Mouse (Mus musculus): ENCODE measurements around the gene Itgb6. TPM values are rescaled to one million over a fixed set of nuclear protein-coding genes. Genes with fewer than 3 reads are reported as not detected.

Gene Itgb6
- polyA plus RNA-seq, 1 experiment: 11.7 TPM

DNA sequence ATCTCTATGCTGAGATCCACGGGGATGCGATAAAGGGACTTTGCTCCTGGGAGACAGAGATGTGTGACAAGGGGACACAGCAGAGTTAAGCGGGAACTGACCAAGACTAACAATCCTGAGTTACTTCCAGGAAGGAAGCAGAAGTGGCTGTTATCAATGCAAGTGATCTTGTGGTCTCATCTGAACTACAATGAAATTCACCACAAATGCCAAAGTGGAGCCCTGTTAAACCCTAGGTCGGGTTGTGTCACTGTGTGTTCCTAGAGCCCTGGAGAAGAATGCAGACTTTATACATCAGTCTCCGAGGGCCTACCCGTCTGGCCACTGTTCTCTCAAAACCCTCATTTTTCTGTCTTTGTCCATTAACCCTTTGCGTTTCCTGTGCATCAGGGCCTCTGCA is 8.0 kb downstream of the Itgb6 start:
- H3K27ac ChIP-seq (ENCODE audit: insufficient read depth, low read depth, low read length): no peak overlapping the region
- peaks cover 4% of the 10 kb centered on the region; the same call in 1 of the 2 replicates for H3K4me1 ChIP-seq (ENCODE audit: control insufficient read depth, insufficient read depth, insufficient read length, low read length)
- H3K27me3 ChIP-seq (ENCODE audit: control insufficient read depth, insufficient read depth, low read length): no peaks in the 10 kb centered on the region
- TF ChIP-seq POLR2A (IDR thresholded peaks at IDR 0.05; ENCODE audit: low read depth, low read length) (no peak), CTCF (IDR thresholded peaks at IDR 0.05; ENCODE audit: extremely low read depth, insufficient read length, insufficient replicate concordance, low read depth, low read length) (no peak)
- H3K36me3 ChIP-seq (ENCODE audit: control insufficient read depth, insufficient read depth, low read length): no peaks in the 10 kb centered on the region
- H3K4me3 ChIP-seq (ENCODE audit: low read depth, low read length): no peak overlapping the region
- 58% methylated on average over 7 of the region's 7 CpGs for WGBS

DNA sequence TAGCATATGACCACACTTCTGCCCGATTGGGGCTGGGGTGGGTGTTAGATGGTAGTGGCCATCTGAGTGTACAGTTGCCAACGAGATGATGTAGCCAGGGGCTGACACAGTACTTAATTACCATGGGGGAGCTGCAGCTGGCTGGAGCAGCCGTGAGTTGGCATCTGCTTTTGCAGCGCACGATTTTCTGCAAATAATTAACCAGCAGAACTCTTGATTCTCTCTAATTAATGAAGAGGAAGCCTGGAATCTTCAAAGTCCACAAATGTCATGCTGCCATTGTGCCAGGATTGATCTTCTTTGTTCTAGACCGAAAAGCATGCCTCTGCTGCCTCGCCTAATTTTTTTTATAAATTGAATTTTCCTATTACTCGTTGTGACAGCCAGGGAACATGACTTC is 8.6 kb downstream of the Itgb6 start:
- H3K27ac ChIP-seq (ENCODE audit: insufficient read depth, low read depth, low read length): no peak overlapping the region
- no peak overlapping the region for H3K4me3 ChIP-seq (ENCODE audit: low read depth, low read length)
- peaks cover 4% of the 10 kb centered on the region; the same call in 1 of the 2 replicates for H3K4me1 ChIP-seq (ENCODE audit: control insufficient read depth, insufficient read depth, insufficient read length, low read length)
- no peaks in the 10 kb centered on the region for H3K27me3 ChIP-seq (ENCODE audit: control insufficient read depth, insufficient read depth, low read length)
- H3K36me3 ChIP-seq (ENCODE audit: control insufficient read depth, insufficient read depth, low read length): no peaks in the 10 kb centered on the region
- TF ChIP-seq POLR2A (IDR thresholded peaks at IDR 0.05; ENCODE audit: low read depth, low read length) (no peak), CTCF (IDR thresholded peaks at IDR 0.05; ENCODE audit: extremely low read depth, insufficient read length, insufficient replicate concordance, low read depth, low read length) (no peak)
- 24% methylated on average over 8 of the region's 8 CpGs for WGBS

GRCm38 (mm10) chr2:60712891-60713290 is 9.6 kb downstream of the Itgb6 start:
- Histone ChIP-seq H3K4me3 (ENCODE audit: low read depth, low read length) (no peak overlapping the region), H3K4me1 (ENCODE audit: control insufficient read depth, insufficient read depth, insufficient read length, low read length) (peaks cover 4% of the 10 kb centered on the region; the same call in 1 of the 2 replicates), H3K27ac (ENCODE audit: insufficient read depth, low read depth, low read length) (no peak overlapping the region), H3K36me3 (ENCODE audit: control insufficient read depth, insufficient read depth, low read length) (no peaks in the 10 kb centered on the region), H3K27me3 (ENCODE audit: control insufficient read depth, insufficient read depth, low read length) (no peaks in the 10 kb centered on the region)
- no peak for TF ChIP-seq CTCF (IDR thresholded peaks at IDR 0.05; ENCODE audit: extremely low read depth, insufficient read length, insufficient replicate concordance, low read depth, low read length)
- no peak for TF ChIP-seq POLR2A (IDR thresholded peaks at IDR 0.05; ENCODE audit: low read depth, low read length)
- WGBS: 93% methylated on average over 5 of the region's 5 CpGs

DNA sequence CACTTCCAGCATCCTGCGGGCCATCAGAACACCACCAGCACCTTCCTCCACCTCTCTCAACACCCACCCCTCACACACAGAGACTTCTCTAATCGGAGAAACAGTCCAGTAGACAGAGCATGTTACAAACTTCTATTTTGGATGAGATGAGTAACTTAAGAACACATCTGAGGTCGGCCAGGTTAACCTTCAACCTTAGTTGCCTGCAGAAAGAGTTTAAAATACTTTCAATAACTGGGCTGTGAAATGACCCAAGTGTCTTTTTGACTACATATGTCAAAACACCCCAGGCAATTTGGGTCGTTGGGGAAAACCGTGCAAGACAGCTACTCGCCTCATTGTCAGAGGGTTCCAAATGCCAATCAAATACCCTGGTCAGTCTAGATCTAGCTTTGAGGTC is 10.0 kb downstream of the Itgb6 start:
- TF ChIP-seq POLR2A (IDR thresholded peaks at IDR 0.05; ENCODE audit: low read depth, low read length) (no peak), CTCF (IDR thresholded peaks at IDR 0.05; ENCODE audit: extremely low read depth, insufficient read length, insufficient replicate concordance, low read depth, low read length) (no peak)
- 86% methylated on average over 6 of the region's 6 CpGs for WGBS
- Histone ChIP-seq H3K27ac (ENCODE audit: insufficient read depth, low read depth, low read length) (no peak overlapping the region), H3K4me1 (ENCODE audit: control insufficient read depth, insufficient read depth, insufficient read length, low read length) (peaks cover 4% of the 10 kb centered on the region; the same call in 1 of the 2 replicates), H3K36me3 (ENCODE audit: control insufficient read depth, insufficient read depth, low read length) (no peaks in the 10 kb centered on the region), H3K4me3 (ENCODE audit: low read depth, low read length) (no peak overlapping the region), H3K27me3 (ENCODE audit: control insufficient read depth, insufficient read depth, low read length) (no peaks in the 10 kb centered on the region)

GRCm38 (mm10) chr2:60711098-60711880 is 11.2 kb downstream of the Itgb6 start:
- Histone ChIP-seq H3K4me3 (ENCODE audit: low read depth, low read length) (no peak overlapping the region), H3K27ac (ENCODE audit: insufficient read depth, low read depth, low read length) (no peak overlapping the region), H3K4me1 (ENCODE audit: control insufficient read depth, insufficient read depth, insufficient read length, low read length) (peaks cover 4% of the 10 kb centered on the region; the same call in 1 of the 2 replicates), H3K27me3 (ENCODE audit: control insufficient read depth, insufficient read depth, low read length) (no peaks in the 10 kb centered on the region), H3K36me3 (ENCODE audit: control insufficient read depth, insufficient read depth, low read length) (no peaks in the 10 kb centered on the region)
- no peak for TF ChIP-seq POLR2A (IDR thresholded peaks at IDR 0.05; ENCODE audit: low read depth, low read length)
- TF ChIP-seq CTCF (IDR thresholded peaks at IDR 0.05; ENCODE audit: extremely low read depth, insufficient read length, insufficient replicate concordance, low read depth, low read length): no peak
- WGBS: 79% methylated on average over 7 of the region's 7 CpGs

DNA sequence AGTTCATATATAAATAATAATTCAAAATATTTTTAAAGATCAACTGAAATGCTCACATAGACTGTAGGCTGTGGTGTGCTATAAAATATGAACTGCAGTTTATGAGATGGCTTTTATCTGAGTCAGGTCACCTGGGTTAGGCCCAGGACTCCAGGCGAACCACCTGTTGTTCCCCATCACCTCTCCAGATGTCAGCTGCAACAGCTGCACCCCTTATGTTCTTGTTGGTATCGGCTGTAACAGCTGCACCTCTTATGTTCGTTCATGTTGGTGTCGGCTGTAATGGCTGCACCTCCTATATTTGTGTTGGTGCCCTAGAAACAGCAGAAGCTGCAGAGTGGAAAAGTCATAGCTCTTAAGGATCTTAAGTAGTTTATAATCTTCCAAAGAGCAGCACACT is 12.1 kb downstream of the Itgb6 start:
- TF ChIP-seq CTCF (IDR thresholded peaks at IDR 0.05; ENCODE audit: extremely low read depth, insufficient read length, insufficient replicate concordance, low read depth, low read length): no peak
- TF ChIP-seq POLR2A (IDR thresholded peaks at IDR 0.05; ENCODE audit: low read depth, low read length): no peak
- no peaks in the 10 kb centered on the region for H3K36me3 ChIP-seq (ENCODE audit: control insufficient read depth, insufficient read depth, low read length)
- 61% methylated on average over 4 of the region's 4 CpGs for WGBS
- peaks cover 4% of the 10 kb centered on the region; the same call in 1 of the 2 replicates for H3K4me1 ChIP-seq (ENCODE audit: control insufficient read depth, insufficient read depth, insufficient read length, low read length)
- no peak overlapping the region for H3K27ac ChIP-seq (ENCODE audit: insufficient read depth, low read depth, low read length)
- no peaks in the 10 kb centered on the region for H3K27me3 ChIP-seq (ENCODE audit: control insufficient read depth, insufficient read depth, low read length)
- no peak overlapping the region for H3K4me3 ChIP-seq (ENCODE audit: low read depth, low read length)

DNA sequence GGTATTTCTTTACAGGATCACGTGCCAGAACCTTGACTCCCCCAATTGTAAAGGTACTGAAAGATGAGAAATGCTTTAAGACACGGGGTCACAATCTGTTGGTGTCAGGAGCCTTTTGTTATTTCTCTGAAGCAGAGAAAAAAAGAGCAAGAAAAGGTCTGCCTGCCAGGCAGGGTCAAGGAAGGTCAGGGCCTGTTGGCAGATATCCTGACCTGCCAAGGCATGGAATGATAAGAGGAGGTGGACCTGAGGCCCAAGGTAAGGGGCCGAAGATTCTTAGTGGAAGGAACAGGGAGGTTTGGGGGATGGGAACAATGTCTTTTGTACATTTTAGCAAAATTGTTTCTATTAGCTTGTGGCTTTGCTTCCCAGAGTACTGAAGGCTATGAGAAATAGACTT is 13.8 kb downstream of the Itgb6 start:
- TF ChIP-seq POLR2A (IDR thresholded peaks at IDR 0.05; ENCODE audit: low read depth, low read length): no peak
- Histone ChIP-seq H3K4me3 (ENCODE audit: low read depth, low read length) (no peak overlapping the region), H3K36me3 (ENCODE audit: control insufficient read depth, insufficient read depth, low read length) (no peaks in the 10 kb centered on the region), H3K4me1 (ENCODE audit: control insufficient read depth, insufficient read depth, insufficient read length, low read length) (peaks cover 4% of the 10 kb centered on the region; the same call in 1 of the 2 replicates), H3K27ac (ENCODE audit: insufficient read depth, low read depth, low read length) (no peak overlapping the region), H3K27me3 (ENCODE audit: control insufficient read depth, insufficient read depth, low read length) (no peaks in the 10 kb centered on the region)
- 70% methylated on average over 3 of the region's 3 CpGs for WGBS

Measured in small intestine, adult 2 months (tissue).